In genomic region chr7:27330709-27331540, GRCm38 (mm10) we compare ENCODE assay signal across 7 mouse cellular contexts. TPM values are rescaled to one million over a fixed set of nuclear protein-coding genes. Genes with fewer than 3 reads are reported as not detected.
A peak's percentile ranks its signal among the peaks of the same experiment; 100 is the strongest.
DNase-seq lines count a peak whose midpoint lies in the region; ATAC-seq and TF ChIP-seq lines count a peak whose summit lies in the region.

No protein-coding gene starts in this region.

- H3K36me3 ChIP-seq in hindbrain, embryonic 14.5 days (replicated peaks; ENCODE audit: control insufficient read depth, insufficient read depth): no peaks in the 10 kb centered on the region
- H3K36me3 ChIP-seq in limb, embryonic 11.5 days (ENCODE audit: control insufficient read depth, insufficient read depth, low read length): no peaks in the 10 kb centered on the region
- H3K36me3 ChIP-seq in midbrain, embryonic 12.5 days: no peaks in the 10 kb centered on the region
- H3K36me3 ChIP-seq in spleen, adult 2 months (ENCODE audit: control insufficient read depth, insufficient read depth, low read length): no peaks in the 10 kb centered on the region

- POLR2A ChIA-PET in Patski (lab: Charles Lee): interaction anchor here (0.6 to 1.0 kb wide), 2 partner anchors 21 to 25 kb away, joined by 3 to 4 read pairs; partner anchors contain the start of gene Shkbp1

- H3K4me2 ChIP-seq in hindbrain, embryonic 14.5 days (replicated peaks): peak overlapping the region; percentile 53
- H3K4me2 ChIP-seq in limb, embryonic 11.5 days (ENCODE audit: low read depth, severe bottlenecking): peak overlapping the region; percentile 57
- peak overlapping the region; percentile 54 for H3K4me2 ChIP-seq in midbrain, embryonic 12.5 days (replicated peaks)

- H3K4me1 ChIP-seq in hindbrain, embryonic 14.5 days (replicated peaks; ENCODE audit: control insufficient read depth, insufficient read depth, low read length): peaks cover 15% of the 10 kb centered on the region
- H3K4me1 ChIP-seq in limb, embryonic 11.5 days (ENCODE audit: control insufficient read depth, insufficient read depth, low read length): peaks cover 23% of the 10 kb centered on the region
- H3K4me1 ChIP-seq in midbrain, embryonic 12.5 days: peaks cover 46% of the 10 kb centered on the region
- H3K4me1 ChIP-seq in spleen, adult 2 months (ENCODE audit: control insufficient read depth, insufficient read depth, insufficient read length): peaks cover 27% of the 10 kb centered on the region

- ATAC-seq in Patski: peak; percentile 24
- ATAC-seq in hindbrain, embryonic 14.5 days (ENCODE audit: low FRiP score): no peak
- ATAC-seq in limb, embryonic 11.5 days (ENCODE audit: insufficient number of reproducible peaks, low FRiP score, low TSS enrichment, low read depth): peak; percentile 28; the same call in 1 of the 2 replicates
- peak; percentile 3; the same call in 1 of the 2 replicates for ATAC-seq in midbrain, embryonic 12.5 days (ENCODE audit: low FRiP score, low read depth)

- H3K4me3 ChIP-seq in hindbrain, embryonic 14.5 days (replicated peaks; ENCODE audit: low read length): peak overlapping the region; percentile 30
- H3K4me3 ChIP-seq in limb, embryonic 11.5 days (ENCODE audit: low read depth, low read length): peak overlapping the region; percentile 32
- H3K4me3 ChIP-seq in midbrain, embryonic 12.5 days: peak overlapping the region; percentile 41
- peak overlapping the region; percentile 37; the same call in 1 of the 2 replicates for H3K4me3 ChIP-seq in spleen, adult 2 months (ENCODE audit: extremely low read depth, insufficient read depth, insufficient read length)

- no peak for TF ChIP-seq POLR2A in spleen, adult 2 months (IDR thresholded peaks at IDR 0.05; ENCODE audit: low read depth, low read length)

- no peak overlapping the region for H3K27ac ChIP-seq in hindbrain, embryonic 14.5 days
- no peak overlapping the region for H3K27ac ChIP-seq in limb, embryonic 11.5 days (replicated peaks; ENCODE audit: low read depth, low read length)
- H3K27ac ChIP-seq in midbrain, embryonic 12.5 days (replicated peaks): no peak overlapping the region
- peak overlapping the region; percentile 24 for H3K27ac ChIP-seq in spleen, adult 2 months (ENCODE audit: insufficient read depth, low read length)

- no peak for TF ChIP-seq CTCF in Patski (IDR thresholded peaks at IDR 0.05)
- no peak for TF ChIP-seq CTCF in spleen, adult 2 months (IDR thresholded peaks at IDR 0.05; ENCODE audit: extremely low read depth, insufficient read depth, insufficient read length, insufficient replicate concordance)

- under 1% methylated on average over 39 of the region's 39 CpGs for WGBS in hindbrain, embryonic 14.5 days
- WGBS in limb, embryonic 11.5 days: under 1% methylated on average over 39 of the region's 39 CpGs
- WGBS in midbrain, embryonic 12.5 days: under 1% methylated on average over 38 of the region's 39 CpGs
- 1% methylated on average over 39 of the region's 39 CpGs for WGBS in spleen, adult 2 months

- H3K9ac ChIP-seq in hindbrain, embryonic 14.5 days: 0 out of 2 replicates have a peak overlapping the region, but pooled peaks have one; percentile 17
- no peak overlapping the region for H3K9ac ChIP-seq in limb, embryonic 11.5 days (ENCODE audit: low read length)
- H3K9ac ChIP-seq in midbrain, embryonic 12.5 days (replicated peaks): peak overlapping the region; percentile 34; the same call in 1 of the 2 replicates

- DNase-seq in Patski (ENCODE audit: low read depth, low spot score): no peak
- peak; percentile 85 for DNase-seq in c-Kit-positive CD71-positive TER-119-positive erythroid progenitor cells, embryonic 14.5 days (ENCODE audit: low spot score)
- DNase-seq in forelimb bud, embryonic 11.5 days (ENCODE audit: low read depth, low spot score): peak; percentile 82
- DNase-seq in hindbrain, embryonic 14.5 days (ENCODE audit: low spot score): peak; percentile 42
- DNase-seq in limb, embryonic 11.5 days (ENCODE audit: low spot score): peak; percentile 84
- DNase-seq in spleen, adult 2 months (ENCODE audit: low read depth in 1 of 2, low spot score in 2 of 2): peak; percentile 79 to 89

- CTCF ChIA-PET in Patski (lab: Charles Lee): interaction anchor here (1.1 to 3.3 kb wide), 4 partner anchors 25 to 45 kb away, joined by 3 to 17 read pairs (median 8); no protein-coding TSS in a partner anchor

- no peaks in the 10 kb centered on the region for H3K27me3 ChIP-seq in Patski
- H3K27me3 ChIP-seq in hindbrain, embryonic 14.5 days (ENCODE audit: control insufficient read depth, insufficient read depth, low read length): peaks cover 97% of the 10 kb centered on the region
- peaks cover 94% of the 10 kb centered on the region for H3K27me3 ChIP-seq in limb, embryonic 11.5 days (ENCODE audit: control insufficient read depth, insufficient read depth, low read length)
- peaks cover 98% of the 10 kb centered on the region for H3K27me3 ChIP-seq in midbrain, embryonic 12.5 days
- H3K27me3 ChIP-seq in spleen, adult 2 months (ENCODE audit: control insufficient read depth, insufficient read depth, low read length): peaks cover 11% of the 10 kb centered on the region

- in situ Hi-C loops in Patski (cut with MboI; ENCODE audit: low pct_unique_long_range_greater_than_20kb): no loop called here

- H3K9me3 ChIP-seq in hindbrain, embryonic 14.5 days (ENCODE audit: control insufficient read depth, low read length): no peaks in the 10 kb centered on the region
- peaks cover 4% of the 10 kb centered on the region; the same call in 1 of the 2 replicates for H3K9me3 ChIP-seq in limb, embryonic 11.5 days (ENCODE audit: control insufficient read depth, low read length)
- no peaks in the 10 kb centered on the region for H3K9me3 ChIP-seq in midbrain, embryonic 12.5 days

RNA-seq across cellular contexts. Expression of gene Ltbp4, which starts 6.6 kb away (rescaled TPM):
- polyA plus RNA-seq in Patski (2021): 10.3 TPM
- 10.4 TPM in 2 replicates for polyA plus RNA-seq in hindbrain, embryonic 14.5 days (2014; fragmentation: Nextera tagmentation; extraction: Ambion mirVana)
- polyA plus RNA-seq in limb, embryonic 11.5 days (2014; fragmentation: Nextera tagmentation; extraction: Ambion mirVana): 10.8 and 14.0 TPM in 2 replicates
- 10.1 and 10.2 TPM in 2 replicates for polyA plus RNA-seq in midbrain, embryonic 12.5 days (2016; fragmentation: Nextera tagmentation; extraction: Ambion mirVana)
- polyA plus RNA-seq in spleen, adult 2 months (2012; rRNA removed): 157 and 164 TPM in 2 replicates

RNA-seq across cellular contexts. Expression of gene Shkbp1, which starts 24.9 kb away (rescaled TPM):
- 24.7 TPM for polyA plus RNA-seq in Patski (2021)
- 30.6 and 34.6 TPM in 2 replicates for polyA plus RNA-seq in hindbrain, embryonic 14.5 days (2014; fragmentation: Nextera tagmentation; extraction: Ambion mirVana)
- 46.5 and 50.9 TPM in 2 replicates for polyA plus RNA-seq in limb, embryonic 11.5 days (2014; fragmentation: Nextera tagmentation; extraction: Ambion mirVana)
- polyA plus RNA-seq in midbrain, embryonic 12.5 days (2016; fragmentation: Nextera tagmentation; extraction: Ambion mirVana): 77.3 and 78.1 TPM in 2 replicates
- polyA plus RNA-seq in spleen, adult 2 months (2012; rRNA removed): 130 and 166 TPM in 2 replicates

RNA-seq across cellular contexts. Expression of gene Gm20479, which starts 26.3 kb away (rescaled TPM):
- 0.64 TPM for polyA plus RNA-seq in Patski (2021)
- polyA plus RNA-seq in hindbrain, embryonic 14.5 days (2014; fragmentation: Nextera tagmentation; extraction: Ambion mirVana): not detected in 2 replicates
- 0.52 TPM in 1 of 2 replicates, not detected in the other for polyA plus RNA-seq in limb, embryonic 11.5 days (2014; fragmentation: Nextera tagmentation; extraction: Ambion mirVana)
- 0.87 TPM in 1 of 2 replicates, not detected in the other for polyA plus RNA-seq in midbrain, embryonic 12.5 days (2016; fragmentation: Nextera tagmentation; extraction: Ambion mirVana)
- polyA plus RNA-seq in spleen, adult 2 months (2012; rRNA removed): 0.47 and 0.54 TPM in 2 replicates

Comparison
In these comparisons a context has a peak if more than half of its experiments do, and no peak if none do; other contexts are left out.
1. RNA of gene Ltbp4, which starts 6.6 kb away (polyA plus RNA-seq): 157 to 164 TPM in spleen, adult 2 months; 10.8 to 14.0 TPM in limb, embryonic 11.5 days, 10.4 TPM in hindbrain, embryonic 14.5 days, 10.3 TPM in Patski (single experiment) and 10.1 to 10.2 TPM in midbrain, embryonic 12.5 days; every median in the first group is over 10 times any median in the second.
2. Peak in every context shown above with its lines, with median percentiles within 50 percentile points of each other: H3K4me2 ChIP-seq and H3K4me3 ChIP-seq.